Mouse (Mus musculus) G1E (cell line): ENCODE measurements around the gene Fbxo21.

ENCODE experiments used
- CTCF ChIP-seq: IDR thresholded peaks from 2 replicates; pipeline ENCODE4 v1.5.1; 2012; ENCODE audit warnings: low read depth, low read length, inconsistent platforms, mixed read lengths
- GATA1 ChIP-seq: IDR thresholded peaks from 2 replicates; pipeline ENCODE4 v1.6.1; 2012; ENCODE audit warnings: borderline replicate concordance, low read length, inconsistent platforms, mixed read lengths
- GATA2 ChIP-seq: IDR thresholded peaks from 2 replicates; pipeline ENCODE4 v1.6.1; 2012; ENCODE audit warnings: low read depth, low read length, inconsistent platforms, borderline replicate concordance
- TAL1 ChIP-seq: conservative IDR thresholded peaks from 2 replicates; pipeline ENCODE4 v1.6.1; 2012; ENCODE audit warnings: low read depth, low read length, inconsistent platforms, mixed read lengths

GRCm38 (mm10) chr5:118053205-118053604 lies 76.7 kb downstream of the Fbxo21 start:
- TF ChIP-seq CTCF: no peak
- no peak for TF ChIP-seq GATA2
- no peak for TF ChIP-seq GATA1
- no peak for TF ChIP-seq TAL1
